Mouse (Mus musculus) ES-E14 (cell line): Measurements from ENCODE around the gene Cab39.

Experiments used
- HCFC1 ChIP-seq: IDR thresholded peaks from 2 replicates; pipeline ENCODE4 v1.6.1; 2012; ENCODE audit warnings: low read length, inconsistent platforms, borderline replicate concordance; ENCODE audit not compliant: insufficient read depth
- ZNF384 ChIP-seq: IDR thresholded peaks from 2 replicates; pipeline ENCODE4 v1.6.1; 2012; ENCODE audit warnings: low read depth, low read length, inconsistent platforms

DNA sequence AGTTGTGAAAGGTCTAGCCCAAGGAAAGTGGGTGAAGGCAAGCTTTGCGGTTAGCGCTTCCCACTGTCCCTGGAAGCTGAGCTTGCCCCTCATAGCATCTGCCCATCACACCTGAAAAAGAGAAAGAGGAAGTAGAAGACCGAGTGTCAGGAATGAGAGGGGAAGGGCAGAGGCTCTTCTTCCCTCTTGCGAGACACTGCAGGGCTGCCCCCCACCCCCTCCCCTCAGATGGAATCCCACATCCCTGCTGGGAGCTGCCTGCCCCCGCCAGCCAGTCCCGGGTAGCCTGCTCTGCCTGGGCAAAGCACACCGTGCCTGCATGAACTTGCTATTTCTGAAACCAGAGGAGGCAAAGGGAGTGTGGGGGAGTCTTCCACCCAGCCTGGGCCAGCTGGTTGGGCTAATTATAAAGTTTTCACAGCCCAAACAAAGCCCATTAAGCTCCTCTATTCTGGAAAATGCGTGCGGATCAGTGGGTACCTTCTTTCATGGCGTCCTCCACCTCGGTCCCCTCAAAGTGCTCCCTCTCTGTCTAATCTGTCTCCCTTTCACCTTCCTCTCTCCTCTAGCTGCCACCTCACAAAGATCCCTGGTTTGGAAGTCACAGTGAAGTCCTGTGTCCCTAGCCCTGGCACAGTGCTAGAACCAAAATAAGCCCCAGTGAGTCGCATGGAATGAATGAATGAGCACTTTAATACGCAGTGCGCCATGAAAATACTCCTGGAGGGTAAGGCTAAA is 34.8 kb upstream of the Cab39 start:
- no peak for TF ChIP-seq HCFC1
- TF ChIP-seq ZNF384: no peak
